Mouse (Mus musculus) erythroblast, embryonic 14.5 days (primary cell): ENCODE measurements around the gene Tex19.2. TPM values are rescaled to one million over a fixed set of nuclear protein-coding genes. Genes with fewer than 3 reads are reported as not detected.
A peak's percentile ranks its signal among the peaks of the same experiment; 100 is the strongest.

ENCODE experiments used
- H3K27me3 ChIP-seq: 2 replicates; pipeline ENCODE4 v1.6.1; 2012; ENCODE audit warnings: inconsistent platforms; ENCODE audit not compliant: control insufficient read depth
- H3K36me3 ChIP-seq: 2 replicates; pipeline ENCODE4 v1.6.1; 2012; ENCODE audit warnings: mild to moderate bottlenecking, inconsistent platforms; ENCODE audit not compliant: control insufficient read depth
- H3K4me1 ChIP-seq: 2 replicates; pipeline ENCODE4 v1.6.1; 2012; ENCODE audit warnings: inconsistent platforms; ENCODE audit not compliant: control insufficient read depth
- H3K4me3 ChIP-seq: replicated peaks from 2 replicates; pipeline ENCODE3; 2012; ENCODE audit warnings: moderate library complexity, mild to moderate bottlenecking, inconsistent platforms
- H3K9me3 ChIP-seq: 2 replicates; pipeline ENCODE4 v1.6.1; 2012; ENCODE audit warnings: low read length, inconsistent platforms, mixed read lengths; ENCODE audit not compliant: control insufficient read depth
- GATA1 ChIP-seq: IDR thresholded peaks from 2 replicates; pipeline ENCODE4 v1.6.1; 2012; ENCODE audit warnings: low read length, inconsistent platforms, mixed read lengths
- TAL1 ChIP-seq: IDR thresholded peaks from 3 replicates; pipeline ENCODE4 v1.6.1; 2012; ENCODE audit warnings: low read length, inconsistent platforms, mixed read lengths
- polyA plus RNA-seq: library from polyadenylated mRNA; stranded (reverse); fragments of >175 nt; gene quantifications from 2 replicates; pipeline ENCODE4 v1.2.3, GENCODE M21; 2012

Gene Tex19.2
- polyA plus RNA-seq: not detected in 2 replicates

- peaks cover 7% of the 10 kb centered on the region for H3K4me1 ChIP-seq
- no peaks in the 10 kb centered on the region for H3K27me3 ChIP-seq
- TF ChIP-seq GATA1: no peak
- no peak for TF ChIP-seq TAL1
- no peaks in the 10 kb centered on the region for H3K9me3 ChIP-seq
- H3K36me3 ChIP-seq: no peaks in the 10 kb centered on the region
- H3K4me3 ChIP-seq: no peak within 1 kb of the TSS
Observed at GRCm38 (mm10) chr11:121118577-121118976, at the start of gene Tex19.2. Gene Tex19.2 (minus strand): TSS chr11:121118677.

GRCm38 (mm10) chr11:121163751-121164150, 45.3 kb upstream of the Tex19.2 start:
- no peaks in the 10 kb centered on the region for H3K4me1 ChIP-seq
- peaks cover 4% of the 10 kb centered on the region; the same call in 1 of the 2 replicates for H3K27me3 ChIP-seq
- TF ChIP-seq TAL1: no peak
- no peak for TF ChIP-seq GATA1
- no peaks in the 10 kb centered on the region for H3K36me3 ChIP-seq
- H3K9me3 ChIP-seq: no peaks in the 10 kb centered on the region
- H3K4me3 ChIP-seq: no peak overlapping the region

GRCm38 (mm10) chr11:121160636-121161346, 42.3 kb upstream of the Tex19.2 start:
- no peak overlapping the region for H3K4me3 ChIP-seq
- H3K27me3 ChIP-seq: peaks cover 28% of the 10 kb centered on the region
- no peak for TF ChIP-seq GATA1

GRCm38 (mm10) chr11:121159971-121160370, 41.5 kb upstream of the Tex19.2 start, which contains the start of gene Uts2r:
Gene Uts2r (plus strand): TSS chr11:121160271.
- H3K27me3 ChIP-seq: peaks cover 36% of the 10 kb centered on the region
- TF ChIP-seq GATA1 (no peak), TAL1 (no peak)

More at GRCm38 (mm10) chr11:121160636-121161346, 42.3 kb upstream of the Tex19.2 start:
- Histone ChIP-seq H3K36me3 (no peaks in the 10 kb centered on the region), H3K9me3 (no peaks in the 10 kb centered on the region), H3K4me1 (no peaks in the 10 kb centered on the region; the same call in 1 of the 2 replicates)

GRCm38 (mm10) chr11:121156411-121156891, 38.0 kb upstream of the Tex19.2 start:
- TF ChIP-seq GATA1 (no peak), TAL1 (no peak)
- Histone ChIP-seq H3K36me3 (no peaks in the 10 kb centered on the region), H3K9me3 (no peaks in the 10 kb centered on the region), H3K27me3 (peaks cover 42% of the 10 kb centered on the region), H3K4me1 (no peaks in the 10 kb centered on the region; the same call in 1 of the 2 replicates), H3K4me3 (peak overlapping the region; percentile 12)

More at GRCm38 (mm10) chr11:121159971-121160370, 41.5 kb upstream of the Tex19.2 start, which contains the start of gene Uts2r:
- Histone ChIP-seq H3K9me3 (no peaks in the 10 kb centered on the region), H3K36me3 (no peaks in the 10 kb centered on the region), H3K4me1 (no peaks in the 10 kb centered on the region; the same call in 1 of the 2 replicates), H3K4me3 (no peak within 1 kb of the TSS)

GRCm38 (mm10) chr11:121154203-121154602, 35.7 kb upstream of the Tex19.2 start:
- TF ChIP-seq TAL1 (no peak), GATA1 (no peak)
- no peaks in the 10 kb centered on the region; the same call in 1 of the 2 replicates for H3K4me1 ChIP-seq
- H3K27me3 ChIP-seq: peaks cover 38% of the 10 kb centered on the region

GRCm38 (mm10) chr11:121148193-121148592, 29.7 kb upstream of the Tex19.2 start:
- H3K4me1 ChIP-seq: no peaks in the 10 kb centered on the region

More at GRCm38 (mm10) chr11:121154203-121154602, 35.7 kb upstream of the Tex19.2 start:
- Histone ChIP-seq H3K4me3 (no peak overlapping the region), H3K9me3 (no peaks in the 10 kb centered on the region), H3K36me3 (no peaks in the 10 kb centered on the region)

GRCm38 (mm10) chr11:121145865-121146264, 27.4 kb upstream of the Tex19.2 start, which contains the start of gene Tex19.1:
Gene Tex19.1 (plus strand): TSS chr11:121146143.
- H3K36me3 ChIP-seq: no peaks in the 10 kb centered on the region
- no peaks in the 10 kb centered on the region for H3K27me3 ChIP-seq
- no peak within 1 kb of the TSS for H3K4me3 ChIP-seq
- H3K9me3 ChIP-seq: peaks cover 4% of the 10 kb centered on the region; the same call in 1 of the 2 replicates
- TF ChIP-seq TAL1 (no peak), GATA1 (no peak)
- H3K4me1 ChIP-seq: no peaks in the 10 kb centered on the region

More at GRCm38 (mm10) chr11:121148193-121148592, 29.7 kb upstream of the Tex19.2 start:
- Histone ChIP-seq H3K27me3 (no peaks in the 10 kb centered on the region), H3K36me3 (no peaks in the 10 kb centered on the region), H3K9me3 (peaks cover 4% of the 10 kb centered on the region; the same call in 1 of the 2 replicates), H3K4me3 (no peak overlapping the region)
- TF ChIP-seq TAL1 (no peak), GATA1 (no peak)
